ENCODE assay signal across 20 mouse cellular contexts in the genomic region with DNA sequence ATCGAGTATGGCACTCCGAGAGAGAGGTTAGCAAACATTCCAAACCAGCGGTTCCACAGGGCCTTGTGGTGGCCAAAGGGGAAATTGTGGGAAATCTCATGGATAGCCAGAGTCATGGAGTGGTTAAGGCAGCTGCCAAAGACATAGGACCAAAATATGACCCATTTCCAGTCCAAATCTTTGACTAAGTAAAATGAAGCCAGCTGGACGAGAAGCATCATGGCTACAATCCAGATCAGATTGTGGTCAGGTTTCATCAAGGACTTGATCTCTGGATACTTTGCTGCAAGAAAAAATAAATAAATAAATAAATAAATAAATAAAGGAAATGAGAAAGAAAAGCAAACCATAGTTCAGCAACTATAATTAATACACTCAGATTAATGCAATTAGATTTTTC. TPM values are rescaled to one million over a fixed set of nuclear protein-coding genes. Genes with fewer than 3 reads are reported as not detected.
DNase-seq lines count a peak whose midpoint lies in the region; ATAC-seq and TF ChIP-seq lines count a peak whose summit lies in the region.
"Had no signal": no experiment of that assay in that cellular context is flagged by ENCODE, and none has a peak within 500 bp of the region (broad histone marks: within the 10 kb centered on the region; RNA-seq: fewer than 3 reads in every experiment).

No protein-coding gene starts in this region.

- H3K79me2 ChIP-seq in liver, adult 2 months (ENCODE audit: control insufficient read depth, insufficient read depth, low read length), result peaks cover 18% of the 10 kb centered on the region; the same call in 1 of the 2 replicates

- TF ChIP-seq EP300 in liver, postnatal 0 days (IDR thresholded peaks at IDR 0.05; ENCODE audit: low read depth), result no peak

- peak; percentile 24 to 28 for DNase-seq in cerebellum, postnatal 10 days
- DNase-seq in cerebellum, adult 8-10 months, result no peak
- DNase-seq in embryonic facial prominence, embryonic 14.5 days (ENCODE audit: low spot score), result peak; percentile 14
- DNase-seq in embryonic facial prominence, embryonic 10.5 days (ENCODE audit: low spot score), result no peak
- DNase-seq in liver, adult 2 months (ENCODE audit: extremely low read depth, low read depth, low spot score), result peak; percentile 97
- no peak for DNase-seq in liver, postnatal 0 days
- peak; percentile 40 for DNase-seq in fat pad, adult 2 months (ENCODE audit: extremely low read depth, low read depth, low spot score)
- no peak for DNase-seq in forebrain, embryonic 10.5 days (ENCODE audit: extremely low spot score, low spot score)
- DNase-seq: adrenal gland, adult 2 months; adrenal gland, adult 8-10 months; adrenal gland, postnatal 25 days; adrenal gland, postnatal 36 days; B cell, adult 2 months; cerebellum, adult 11 months; cerebellum, adult 11-12 months had no signal

- H3K4me1 ChIP-seq in embryonic facial prominence, embryonic 14.5 days (ENCODE audit: control insufficient read depth, insufficient read depth, low read length), result peaks cover 21% of the 10 kb centered on the region
- peaks cover 31% of the 10 kb centered on the region for H3K4me1 ChIP-seq in embryonic facial prominence, embryonic 10.5 days
- peaks cover 17% of the 10 kb centered on the region; the same call in 1 of the 2 replicates for H3K4me1 ChIP-seq in liver, adult 2 months (ENCODE audit: control insufficient read depth, insufficient read depth, low read length)
- peaks cover 27% of the 10 kb centered on the region for H3K4me1 ChIP-seq in liver, postnatal 0 days (ENCODE audit: insufficient read depth)
- peaks cover 34% of the 10 kb centered on the region for H3K4me1 ChIP-seq in forebrain, embryonic 10.5 days

- H3K9me3 ChIP-seq in embryonic facial prominence, embryonic 14.5 days (ENCODE audit: control insufficient read depth, low read length), result no peaks in the 10 kb centered on the region
- no peaks in the 10 kb centered on the region for H3K9me3 ChIP-seq in embryonic facial prominence, embryonic 10.5 days
- H3K9me3 ChIP-seq in liver, postnatal 0 days (ENCODE audit: low read length), result no peaks in the 10 kb centered on the region
- no peaks in the 10 kb centered on the region for H3K9me3 ChIP-seq in forebrain, embryonic 10.5 days
- H3K9me3 ChIP-seq: G1E had no signal

- TF ChIP-seq POLR2A in liver, adult 2 months (IDR thresholded peaks at IDR 0.05; ENCODE audit: extremely low read depth, insufficient read depth, low read length), result no peak

- no peak overlapping the region for H3K9ac ChIP-seq in embryonic facial prominence, embryonic 14.5 days (ENCODE audit: low read depth, low read length)
- no peak overlapping the region for H3K9ac ChIP-seq in liver, adult 2 months (ENCODE audit: low read depth, low read length)
- H3K9ac ChIP-seq in liver, postnatal 0 days (replicated peaks), result no peak overlapping the region

- WGBS in embryonic facial prominence, embryonic 14.5 days, result 82% methylated on average over 4 of the region's 4 CpGs
- 89% methylated on average over 4 of the region's 4 CpGs for WGBS in embryonic facial prominence, embryonic 10.5 days
- WGBS in liver, adult 2 months, result 17% methylated on average over 4 of the region's 4 CpGs
- 75% methylated on average over 4 of the region's 4 CpGs for WGBS in liver, postnatal 0 days (ENCODE audit: insufficient replicate concordance)
- WGBS in forebrain, embryonic 10.5 days, result 95% methylated on average over 4 of the region's 4 CpGs

- H3K27me3 ChIP-seq in embryonic facial prominence, embryonic 14.5 days (replicated peaks; ENCODE audit: control insufficient read depth, insufficient read depth, low read length), result no peaks in the 10 kb centered on the region
- H3K27me3 ChIP-seq in embryonic facial prominence, embryonic 10.5 days (replicated peaks; ENCODE audit: low read depth, poor library complexity, severe bottlenecking), result peaks cover 5% of the 10 kb centered on the region; the same call in 1 of the 2 replicates
- H3K27me3 ChIP-seq in liver, adult 2 months (ENCODE audit: control insufficient read depth, insufficient read depth, low read length), result no peaks in the 10 kb centered on the region
- H3K27me3 ChIP-seq in liver, postnatal 0 days (ENCODE audit: insufficient read depth, low read length), result no peaks in the 10 kb centered on the region
- H3K27me3 ChIP-seq in forebrain, embryonic 10.5 days (ENCODE audit: poor library complexity, severe bottlenecking), result peaks cover 13% of the 10 kb centered on the region
- H3K27me3 ChIP-seq: CH12.LX, Patski had no signal

- no peak for ATAC-seq in embryonic facial prominence, embryonic 14.5 days (ENCODE audit: low read depth)
- ATAC-seq in liver, postnatal 0 days, result no peak
- ATAC-seq: activated CD4-positive, CD25-positive, alpha-beta regulatory T cell, adult 4 months; CD4-positive, CD25-positive, alpha-beta regulatory T cell, adult 4 months; Patski had no signal

- no peak for TF ChIP-seq CTCF in liver, adult 2 months (IDR thresholded peaks at IDR 0.05; ENCODE audit: low read depth, low read length)
- no peak for TF ChIP-seq CTCF in liver, postnatal 0 days (IDR thresholded peaks at IDR 0.05; ENCODE audit: low read depth)

- no peak overlapping the region for H3K27ac ChIP-seq in embryonic facial prominence, embryonic 14.5 days (replicated peaks; ENCODE audit: low read depth, low read length)
- no peak overlapping the region for H3K27ac ChIP-seq in embryonic facial prominence, embryonic 10.5 days (replicated peaks)
- no peak overlapping the region for H3K27ac ChIP-seq in liver, adult 2 months (replicated peaks; ENCODE audit: insufficient read depth, low read depth, low read length)
- H3K27ac ChIP-seq in liver, postnatal 0 days (ENCODE audit: low read depth), result no peak overlapping the region
- H3K27ac ChIP-seq in forebrain, embryonic 10.5 days, result no peak overlapping the region

- no peak overlapping the region for H3K4me3 ChIP-seq in embryonic facial prominence, embryonic 14.5 days (ENCODE audit: low read depth, low read length)
- no peak overlapping the region for H3K4me3 ChIP-seq in embryonic facial prominence, embryonic 10.5 days
- H3K4me3 ChIP-seq in liver, adult 2 months (ENCODE audit: insufficient read depth, low read depth, low read length), result no peak overlapping the region
- no peak overlapping the region for H3K4me3 ChIP-seq in liver, postnatal 0 days (ENCODE audit: low read depth, low read length)
- H3K4me3 ChIP-seq in forebrain, embryonic 10.5 days, result no peak overlapping the region

- no peak overlapping the region for H3K4me2 ChIP-seq in embryonic facial prominence, embryonic 14.5 days (ENCODE audit: low read depth, low read length)
- H3K4me2 ChIP-seq in liver, postnatal 0 days (ENCODE audit: low read depth, low read length), result no peak overlapping the region

- H3K36me3 ChIP-seq in embryonic facial prominence, embryonic 14.5 days (ENCODE audit: control insufficient read depth, insufficient read depth, low read length), result peaks cover 48% of the 10 kb centered on the region
- peaks cover 50% of the 10 kb centered on the region for H3K36me3 ChIP-seq in embryonic facial prominence, embryonic 10.5 days (replicated peaks)
- peaks cover 30% of the 10 kb centered on the region for H3K36me3 ChIP-seq in liver, adult 2 months (ENCODE audit: control insufficient read depth, insufficient read depth, low read length)
- peaks cover 45% of the 10 kb centered on the region for H3K36me3 ChIP-seq in liver, postnatal 0 days (replicated peaks; ENCODE audit: insufficient read depth, low read length)
- peaks cover 50% of the 10 kb centered on the region for H3K36me3 ChIP-seq in forebrain, embryonic 10.5 days (replicated peaks)

RNA-seq across cellular contexts. Expression of gene Degs1, which starts 3.2 kb away (rescaled TPM):
- polyA plus RNA-seq in embryonic facial prominence, embryonic 14.5 days (2014; fragmentation: Nextera tagmentation; extraction: Ambion mirVana), result 149 and 152 TPM in 2 replicates
- polyA plus RNA-seq in embryonic facial prominence, embryonic 10.5 days (2016; fragmentation: Nextera tagmentation; extraction: Ambion mirVana), result 67.3 TPM in 2 replicates
- 57.4 and 86.8 TPM in 2 replicates for total RNA-seq in liver, adult 2 months (2014; rRNA removed)
- 49.3 and 50.3 TPM in 2 replicates for polyA plus RNA-seq in liver, adult 2 months (2012; rRNA removed)
- 96.4 and 96.8 TPM in 2 replicates for polyA plus RNA-seq in liver, postnatal 0 days (2015; fragmentation: Nextera tagmentation; extraction: Ambion mirVana)
- 64.3 and 69.1 TPM in 2 replicates for polyA plus RNA-seq in forebrain, embryonic 10.5 days (2016; fragmentation: Nextera tagmentation; extraction: Ambion mirVana)

Comparison
In these comparisons a context has a peak if more than half of its experiments do, and no peak if none do; other contexts are left out.
1. DNase-seq: peak in cerebellum, postnatal 10 days (2 of 2), embryonic facial prominence, embryonic 14.5 days (single experiment), liver, adult 2 months (single experiment) and fat pad, adult 2 months (single experiment); none in cerebellum, adult 8-10 months (single experiment), embryonic facial prominence, embryonic 10.5 days (single experiment), liver, postnatal 0 days (single experiment) and forebrain, embryonic 10.5 days (single experiment).